Mouse (Mus musculus) cortical plate, adult 2 months (tissue): ENCODE results near the gene Plbd2.

ENCODE experiments used
- CTCF ChIP-seq: fragments of 200-500 bp; IDR thresholded peaks from 2 replicates; pipeline ENCODE4 v1.5.1; 2011; ENCODE audit warnings: mild to moderate bottlenecking, control low read depth, low read length; ENCODE audit not compliant: insufficient read depth; ENCODE audit errors: extremely low read depth
- POLR2A ChIP-seq: fragments of 200-500 bp; IDR thresholded peaks from 2 replicates; pipeline ENCODE4 v1.6.1; 2011; ENCODE audit warnings: mild to moderate bottlenecking, low read length, control low read depth; ENCODE audit not compliant: insufficient read depth; ENCODE audit errors: extremely low read depth

GRCm38 (mm10) chr5:120534686-120535075 lies 31.3 kb upstream of the Plbd2 start:
- TF ChIP-seq CTCF (no peak), POLR2A (no peak)
